Mouse (Mus musculus): ENCODE results near the gene Tgfb3.

- TF ChIP-seq CTCF (IDR thresholded peaks at IDR 0.05; ENCODE audit: low read depth, low read length) = no peak
- TF ChIP-seq POLR2A (IDR thresholded peaks at IDR 0.05; ENCODE audit: extremely low read depth, insufficient read depth, low read length) = no peak
These were observed 71.5 kb downstream of the Tgfb3 start for GRCm38 (mm10) chr12:86007377-86007776.
